Mouse (Mus musculus) liver, embryonic 14.5 days (tissue): ENCODE measurements at regions not wholly inside any gene's neighbourhood (a gene's known extent, or its start where the extent isn't known, plus 50 kb on each side); places are given as distances from the start of the nearest gene placed in this dataset.

Source experiments
- CTCF ChIP-seq: IDR thresholded peaks from 2 replicates; pipeline ENCODE4 v1.5.1; 2016; ENCODE audit warnings: antibody characterized with exemption, low read depth, control low read depth
- EP300 ChIP-seq: IDR thresholded peaks from 2 replicates; pipeline ENCODE4 v1.6.1; 2016; ENCODE audit warnings: antibody characterized with exemption, low read depth

DNA sequence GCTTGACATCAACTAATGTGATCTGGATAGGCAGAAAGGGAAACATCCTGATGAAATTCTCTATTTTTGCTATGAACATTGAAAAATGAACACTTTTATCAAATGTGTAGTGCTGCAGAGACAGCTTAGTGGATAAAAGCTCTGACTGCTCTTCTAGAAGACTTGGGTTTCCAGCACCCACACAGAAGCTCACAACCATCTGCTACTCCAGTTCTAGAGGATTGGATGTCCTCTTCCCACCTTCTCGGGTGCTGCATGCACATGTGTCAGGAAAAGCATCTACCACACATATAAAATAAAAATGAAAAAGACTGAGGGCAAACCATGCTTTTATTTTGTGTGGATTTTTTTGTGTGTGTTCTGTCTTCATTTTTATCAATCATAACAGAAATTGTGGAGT is 253.6 kb upstream of the Ccnh start:
- TF ChIP-seq CTCF (no peak), EP300 (no peak)
